Mouse (Mus musculus): ENCODE measurements around the gene Pmp22. TPM values are rescaled to one million over a fixed set of nuclear protein-coding genes. Genes with fewer than 3 reads are reported as not detected.

Pmp22 gene
- total and polyA plus RNA-seq, 3 experiments, result not detected

DNA sequence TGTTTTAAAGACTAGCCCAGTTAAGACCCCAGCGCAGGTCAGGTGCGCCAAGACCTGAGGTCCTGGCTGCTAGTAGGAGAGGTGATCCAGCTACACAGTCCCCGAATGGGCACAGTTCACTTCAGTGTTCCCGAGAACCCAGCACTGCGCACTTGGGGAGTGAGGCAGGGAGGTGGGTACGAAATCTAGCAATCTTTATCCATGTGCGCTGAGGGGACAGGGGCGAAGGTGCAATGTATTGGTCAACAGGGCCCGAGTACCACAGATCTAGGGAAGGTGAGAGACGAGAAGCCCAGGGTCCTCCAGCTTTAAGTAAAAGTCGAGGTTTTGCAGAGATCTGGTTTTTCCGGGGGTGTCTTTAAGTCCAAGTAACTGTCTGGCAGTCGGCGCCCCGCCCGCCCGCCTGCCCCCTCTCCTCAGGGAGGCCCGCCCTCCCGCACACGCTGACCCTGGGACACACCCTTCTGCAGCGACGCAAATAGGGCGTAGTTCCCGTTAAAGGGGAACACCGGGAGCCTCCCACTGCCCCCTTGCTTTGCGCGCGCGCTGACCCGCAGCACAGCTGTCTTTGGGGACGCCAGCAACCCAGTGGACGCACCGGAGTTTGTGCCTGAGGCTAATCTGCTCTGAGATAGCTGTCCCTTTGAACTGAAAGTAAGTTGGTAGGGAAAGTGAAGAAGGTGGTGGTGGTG is 2.4 kb downstream of the Pmp22 start:
- no peaks in the 10 kb centered on the region for H3K79me2 ChIP-seq (ENCODE audit: control insufficient read depth, insufficient read depth, low read length, poor library complexity)
- no peaks in the 10 kb centered on the region for H3K9me3 ChIP-seq (replicated peaks; ENCODE audit: insufficient read depth, low read length)
- H3K4me1 ChIP-seq (ENCODE audit: control insufficient read depth in 1 of 2, insufficient read depth in 2 of 2, low read length in 2 of 2), result no peaks in the 10 kb centered on the region
- DNase-seq (ENCODE audit: low read depth, low spot score), result no peak
- H3K27ac ChIP-seq (ENCODE audit: control insufficient read depth, low read depth, low read length), result no peak overlapping the region
- no peaks in the 10 kb centered on the region for H3K36me3 ChIP-seq (ENCODE audit: control insufficient read depth in 1 of 2, insufficient read depth in 2 of 2, low read length in 2 of 2)
- H3K27me3 ChIP-seq (ENCODE audit: control insufficient read depth in 1 of 2, insufficient read depth in 2 of 2, low read length in 2 of 2), result no peaks in the 10 kb centered on the region
- H3K4me3 ChIP-seq (ENCODE audit: control insufficient read depth in 1 of 2, insufficient read depth in 1 of 2, low read depth in 2 of 2, low read length in 2 of 2), result no peak overlapping the region
- H3K9ac ChIP-seq (ENCODE audit: control insufficient read depth, low read depth, low read length, poor library complexity, severe bottlenecking), result no peak overlapping the region
- TF ChIP-seq POLR2AphosphoS5 (IDR thresholded peaks at IDR 0.05; ENCODE audit: borderline replicate concordance, low read depth, low read length) (no peak), SIN3A (IDR thresholded peaks at IDR 0.05; ENCODE audit: low read length) (no peak), MEF2A (IDR thresholded peaks at IDR 0.05; ENCODE audit: extremely low read depth, insufficient replicate concordance, low read depth, low read length, poor library complexity, severe bottlenecking) (no peak), TBP (IDR thresholded peaks at IDR 0.05; ENCODE audit: low read depth, low read length) (no peak), ZC3H11A (IDR thresholded peaks at IDR 0.05; ENCODE audit: low read depth, low read length) (no peak), ETS1 (IDR thresholded peaks at IDR 0.05; ENCODE audit: low read depth, low read length) (no peak), JUND (IDR thresholded peaks at IDR 0.05; ENCODE audit: low read depth, low read length) (no peak), GABPA (IDR thresholded peaks at IDR 0.05; ENCODE audit: low read depth, low read length) (no peak), E2F4 (IDR thresholded peaks at IDR 0.05; ENCODE audit: borderline replicate concordance, low read depth, low read length) (no peak), USF1 (IDR thresholded peaks at IDR 0.05; ENCODE audit: low read depth, low read length) (no peak), MXI1 (IDR thresholded peaks at IDR 0.05; ENCODE audit: low read depth, low read length) (no peak), KAT2A (conservative IDR thresholded peaks at IDR 0.05; ENCODE audit: low read depth, low read length) (no peak), GATA1 (IDR thresholded peaks at IDR 0.05; ENCODE audit: low read depth, low read length) (no peak), CHD1 (IDR thresholded peaks at IDR 0.05; ENCODE audit: low read depth, low read length) (no peak), NELFE (IDR thresholded peaks at IDR 0.05; ENCODE audit: low read depth, low read length) (no peak), MYC (IDR thresholded peaks at IDR 0.05; ENCODE audit: low read depth, low read length) (no peak), RCOR1 (IDR thresholded peaks at IDR 0.05; ENCODE audit: low read depth, low read length) (no peak), POLR2AphosphoS2 (IDR thresholded peaks at IDR 0.05; ENCODE audit: low read length) (no peak), ELF1 (IDR thresholded peaks at IDR 0.05; ENCODE audit: low read depth, low read length) (no peak)

DNA sequence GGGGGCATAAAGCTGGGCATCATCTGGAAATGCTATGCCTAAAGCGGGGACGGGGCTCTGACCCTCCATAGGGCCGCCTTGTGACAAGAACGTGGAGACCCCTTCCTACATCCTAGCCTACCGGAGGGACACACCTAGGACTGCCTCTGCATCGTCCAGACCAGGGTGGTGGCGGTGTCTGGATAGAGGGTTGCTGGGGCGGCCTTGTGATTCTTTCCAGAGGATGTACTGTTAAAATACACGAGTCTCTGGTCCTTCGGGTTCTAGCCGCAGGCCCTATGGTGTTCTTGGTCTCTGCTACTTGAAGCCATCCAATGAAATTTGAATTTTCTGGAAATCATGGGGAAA is 2.9 kb downstream of the Pmp22 start:
- no peak for DNase-seq (ENCODE audit: low read depth, low spot score)
- Histone ChIP-seq H3K79me2 (ENCODE audit: control insufficient read depth, insufficient read depth, low read length, poor library complexity) (no peaks in the 10 kb centered on the region), H3K4me3 (ENCODE audit: control insufficient read depth in 1 of 2, insufficient read depth in 1 of 2, low read depth in 2 of 2, low read length in 2 of 2) (no peak overlapping the region), H3K9me3 (replicated peaks; ENCODE audit: insufficient read depth, low read length) (no peaks in the 10 kb centered on the region), H3K36me3 (ENCODE audit: control insufficient read depth in 1 of 2, insufficient read depth in 2 of 2, low read length in 2 of 2) (no peaks in the 10 kb centered on the region), H3K27ac (ENCODE audit: control insufficient read depth, low read depth, low read length) (no peak overlapping the region), H3K4me1 (ENCODE audit: control insufficient read depth in 1 of 2, insufficient read depth in 2 of 2, low read length in 2 of 2) (no peaks in the 10 kb centered on the region), H3K27me3 (ENCODE audit: control insufficient read depth in 1 of 2, insufficient read depth in 2 of 2, low read length in 2 of 2) (no peaks in the 10 kb centered on the region), H3K9ac (ENCODE audit: control insufficient read depth, low read depth, low read length, poor library complexity, severe bottlenecking) (no peak overlapping the region)
- TF ChIP-seq ZC3H11A (IDR thresholded peaks at IDR 0.05; ENCODE audit: low read depth, low read length), result no peak
- no peak for TF ChIP-seq KAT2A (conservative IDR thresholded peaks at IDR 0.05; ENCODE audit: low read depth, low read length)
- no peak for TF ChIP-seq SIN3A (IDR thresholded peaks at IDR 0.05; ENCODE audit: low read length)
- TF ChIP-seq USF2 (IDR thresholded peaks at IDR 0.05; ENCODE audit: borderline replicate concordance in 1 of 2, insufficient read depth in 1 of 2, low read depth in 1 of 2, low read length in 2 of 2), result no peak
- no peak for TF ChIP-seq MYC (IDR thresholded peaks at IDR 0.05; ENCODE audit: low read depth, low read length)
- no peak for TF ChIP-seq MXI1 (IDR thresholded peaks at IDR 0.05; ENCODE audit: low read depth, low read length)
- TF ChIP-seq ZNF384 (IDR thresholded peaks at IDR 0.05; ENCODE audit: low read depth, low read length), result no peak
- TF ChIP-seq E2F4 (IDR thresholded peaks at IDR 0.05; ENCODE audit: borderline replicate concordance, low read depth, low read length), result no peak
- no peak for TF ChIP-seq HCFC1 (IDR thresholded peaks at IDR 0.05; ENCODE audit: low read depth, low read length)
- TF ChIP-seq SMC3 (IDR thresholded peaks at IDR 0.05; ENCODE audit: low read depth, low read length), result no peak
- no peak for TF ChIP-seq ELF1 (IDR thresholded peaks at IDR 0.05; ENCODE audit: low read depth, low read length)
- TF ChIP-seq CTCF (IDR thresholded peaks at IDR 0.05 in 2 of 3, conservative IDR thresholded peaks at IDR 0.05 in 1 of 3; ENCODE audit: control insufficient read depth in 1 of 3, insufficient read depth in 1 of 3, low read depth in 2 of 3, low read length in 3 of 3, poor library complexity in 1 of 3, severe bottlenecking in 1 of 3), result no peak
- no peak for TF ChIP-seq MAX (IDR thresholded peaks at IDR 0.05; ENCODE audit: low read length)
- no peak for TF ChIP-seq POLR2A (IDR thresholded peaks at IDR 0.05; ENCODE audit: control insufficient read depth in 1 of 2, insufficient read depth in 1 of 2, low read depth in 1 of 2, low read length in 2 of 2, poor library complexity in 1 of 2)
- no peak for TF ChIP-seq TAL1 (IDR thresholded peaks at IDR 0.05; ENCODE audit: low read length)
- TF ChIP-seq MYB (IDR thresholded peaks at IDR 0.05; ENCODE audit: low read depth, low read length), result no peak
- TF ChIP-seq EP300 (IDR thresholded peaks at IDR 0.05; ENCODE audit: low read depth in 1 of 2, low read length in 2 of 2), result no peak
